Mouse (Mus musculus) cortical plate, adult 2 months (tissue): ENCODE measurements at regions not wholly inside any gene's neighbourhood (a gene's known extent, or its start where the extent isn't known, plus 50 kb on each side); places are given as distances from the start of the nearest gene placed in this dataset.

Source experiments
- CTCF ChIP-seq: fragments of 200-500 bp; IDR thresholded peaks from 2 replicates; pipeline ENCODE4 v1.5.1; 2011; ENCODE audit warnings: mild to moderate bottlenecking, control low read depth, low read length; ENCODE audit not compliant: insufficient read depth; ENCODE audit errors: extremely low read depth
- POLR2A ChIP-seq: fragments of 200-500 bp; IDR thresholded peaks from 2 replicates; pipeline ENCODE4 v1.6.1; 2011; ENCODE audit warnings: mild to moderate bottlenecking, low read length, control low read depth; ENCODE audit not compliant: insufficient read depth; ENCODE audit errors: extremely low read depth

GRCm38 (mm10) chr3:9174517-9174832 lies 435.4 kb downstream of the Zfp704 start:
- TF ChIP-seq CTCF (no peak), POLR2A (no peak)
